Mouse (Mus musculus): ENCODE data around the gene Grcc10.
A peak's percentile ranks its signal among the peaks of the same experiment; 100 is the strongest.

Grcc10 gene

DNA sequence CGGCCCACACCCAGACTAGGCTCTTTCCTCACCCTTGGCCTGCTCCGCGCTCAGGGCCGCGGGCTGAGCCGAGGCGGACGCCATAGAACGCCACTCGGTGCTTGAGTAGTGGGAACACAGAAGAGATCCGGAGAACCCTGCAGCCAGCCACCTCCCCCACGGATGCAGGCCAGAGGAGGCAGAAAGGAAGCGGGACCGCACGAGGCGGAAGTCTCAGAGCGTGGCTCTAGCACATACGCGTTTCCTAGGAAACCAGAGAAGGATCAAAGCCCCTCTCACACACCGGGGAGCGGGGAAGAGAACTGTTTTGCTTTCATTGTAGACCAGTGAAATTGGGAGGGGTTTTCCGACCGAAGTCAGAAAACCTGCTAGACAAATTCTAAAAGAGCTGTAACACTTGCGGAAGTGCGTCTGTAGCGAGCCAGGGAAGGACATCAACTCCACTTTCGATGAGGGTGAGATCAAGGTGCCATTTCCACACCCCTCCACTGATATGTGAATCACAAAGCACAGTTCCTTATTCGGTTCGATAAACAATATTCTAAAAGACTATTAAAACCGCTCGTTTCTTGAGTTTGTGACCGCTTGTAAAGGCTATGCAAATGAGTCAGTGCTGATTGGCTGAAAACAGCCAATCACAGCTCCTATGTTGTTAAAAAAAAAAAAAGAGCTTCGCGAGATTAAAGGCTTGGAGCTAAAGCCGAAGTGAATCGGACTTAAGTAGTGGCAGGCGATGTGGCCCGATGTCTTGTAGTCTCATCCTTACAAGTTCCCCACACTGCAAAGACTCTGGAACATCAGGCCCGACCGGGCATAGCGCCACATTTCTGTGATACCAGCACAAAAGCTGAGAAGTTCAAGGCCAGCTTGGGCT is at the start of gene Grcc10:
Gene Grcc10 (minus strand): TSS at position 487 of the 874 bp plus-strand sequence.
- peak; percentile 77 to 78 for DNase-seq (ENCODE audit: low spot score in 2 of 2)

- DNase-seq (ENCODE audit: low spot score in 2 of 2) = no peak
Observed at GRCm38 (mm10) chr6:124790121-124790520, 48.9 kb upstream of the Grcc10 start.

- DNase-seq (ENCODE audit: low spot score in 2 of 2) = no peak
Observed at GRCm38 (mm10) chr6:124789519-124789918, 48.3 kb upstream of the Grcc10 start.

- no peak for DNase-seq (ENCODE audit: low spot score in 2 of 2)
Observed at GRCm38 (mm10) chr6:124787722-124788121, 46.5 kb upstream of the Grcc10 start.

DNA sequence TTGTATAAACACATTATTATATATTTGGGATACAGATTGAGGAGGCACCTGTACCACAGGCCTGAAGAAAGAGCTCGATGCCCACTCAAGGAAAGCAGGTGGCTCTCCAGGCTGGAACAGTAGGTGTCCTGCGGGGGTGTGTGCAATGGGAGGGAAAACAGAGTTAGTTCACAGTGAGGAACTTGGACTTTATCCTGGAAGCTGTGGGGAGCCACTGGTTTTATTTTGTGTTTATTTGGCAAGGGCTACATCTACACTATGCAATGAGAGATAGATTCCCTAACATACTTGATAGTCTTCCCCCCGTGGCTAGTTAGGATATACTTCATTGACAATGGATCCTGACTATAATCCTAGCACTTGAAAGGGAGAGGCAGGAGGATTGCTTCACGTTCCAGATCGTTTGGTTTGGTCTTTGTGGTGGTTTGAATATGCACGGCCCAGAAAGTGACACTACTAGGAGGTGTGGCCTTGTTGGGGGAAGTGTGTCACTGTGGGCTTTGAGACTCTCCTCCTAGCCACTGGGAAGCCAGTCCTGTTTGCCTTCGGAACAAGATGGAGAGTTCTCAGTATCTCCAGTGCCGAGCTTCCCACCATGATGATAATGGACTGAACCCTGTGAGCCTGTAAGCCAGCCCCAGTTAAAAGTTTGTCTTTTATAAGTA is 45.7 kb upstream of the Grcc10 start:
- DNase-seq (ENCODE audit: low spot score in 2 of 2) = no peak

DNA sequence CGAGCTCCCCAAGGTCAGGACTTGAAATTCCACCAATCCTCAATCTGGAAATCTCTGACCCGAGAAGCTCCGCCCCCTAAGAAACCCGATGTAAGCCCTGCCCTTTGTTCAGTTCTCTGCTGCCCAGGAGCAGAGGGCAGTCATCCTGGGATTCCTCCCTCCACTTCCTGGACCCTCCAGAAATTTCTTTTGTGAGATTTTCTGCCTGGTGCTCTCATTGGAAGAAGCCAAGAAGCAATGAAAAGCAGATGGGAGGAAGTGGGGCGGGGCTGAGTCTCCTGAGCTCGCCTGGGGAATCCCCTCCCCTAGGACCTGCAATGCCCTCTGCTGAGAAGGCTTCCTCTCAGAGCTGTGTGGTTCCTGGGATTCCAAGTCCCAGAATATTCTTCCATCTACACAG is 41.3 kb upstream of the Grcc10 start:
- DNase-seq (ENCODE audit: low spot score in 2 of 2) = no peak

GRCm38 (mm10) chr6:124780917-124781316 is 39.7 kb upstream of the Grcc10 start:
- DNase-seq (ENCODE audit: low spot score in 2 of 2) = no peak

DNA sequence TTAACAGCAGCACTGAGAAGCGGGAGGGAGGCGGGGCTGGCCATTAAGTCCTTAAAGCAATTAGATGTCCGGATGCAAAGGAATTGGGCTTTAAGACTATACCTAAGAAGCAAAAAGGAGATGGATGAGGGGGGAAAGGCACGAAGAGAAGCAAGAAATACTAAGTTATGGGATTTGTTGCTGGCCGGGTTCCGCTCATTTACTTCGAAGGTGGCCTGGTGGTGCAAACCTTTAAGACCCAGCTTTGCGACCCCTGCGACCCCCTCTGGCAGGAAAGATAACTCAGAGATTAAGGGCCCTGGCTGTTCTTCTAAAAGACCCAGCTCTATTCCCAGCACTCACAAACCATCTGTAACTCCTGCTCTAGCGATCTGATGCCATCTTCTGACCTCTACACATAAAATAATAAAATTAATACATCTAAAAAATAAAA is 38.8 kb upstream of the Grcc10 start:
- DNase-seq (ENCODE audit: low spot score in 2 of 2) = no peak

DNA sequence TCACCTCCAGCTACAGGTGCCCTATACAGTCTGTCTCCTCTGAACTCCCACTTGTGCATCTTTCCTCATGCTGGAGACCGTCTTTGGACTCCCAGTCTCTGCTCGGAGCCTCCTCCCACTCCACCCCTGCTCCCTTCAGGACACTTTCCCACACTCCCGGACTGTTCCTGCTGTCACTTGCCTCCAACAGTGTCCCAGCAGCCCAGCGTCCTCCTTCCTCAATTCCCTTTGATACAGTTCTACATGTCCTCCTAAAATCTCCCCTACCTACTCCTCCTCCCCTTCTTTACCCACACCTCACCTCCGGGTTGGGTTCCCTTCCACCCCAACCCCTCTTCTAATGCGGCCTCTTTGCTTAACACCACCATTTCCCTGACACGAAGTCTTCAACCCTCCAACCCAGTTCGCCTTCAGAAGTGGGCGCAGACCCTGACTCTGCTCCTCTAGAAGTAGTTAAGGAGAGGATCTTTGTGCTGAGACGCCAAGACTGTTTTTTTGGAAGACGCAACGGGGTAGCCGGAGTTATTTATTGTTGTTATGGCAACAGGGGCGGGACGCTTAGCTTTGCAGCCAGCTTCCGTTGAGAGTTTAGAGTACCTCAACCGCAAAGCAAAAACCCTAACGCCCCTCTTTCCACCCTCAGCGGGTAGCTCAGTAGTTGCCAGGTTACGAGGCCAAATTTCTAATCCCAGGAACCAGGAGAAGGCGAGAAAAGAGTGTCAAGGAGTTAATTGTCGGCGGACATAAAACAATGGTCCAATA is 38.2 kb upstream of the Grcc10 start, which contains the start of gene Lrrc23:
Gene Lrrc23 (minus strand): TSS at position 506 of the 762 bp plus-strand sequence.
- no peak for DNase-seq (ENCODE audit: low spot score in 2 of 2)

GRCm38 (mm10) chr6:124770511-124770910 is 29.3 kb upstream of the Grcc10 start:
- no peak for DNase-seq (ENCODE audit: low spot score in 2 of 2)

DNA sequence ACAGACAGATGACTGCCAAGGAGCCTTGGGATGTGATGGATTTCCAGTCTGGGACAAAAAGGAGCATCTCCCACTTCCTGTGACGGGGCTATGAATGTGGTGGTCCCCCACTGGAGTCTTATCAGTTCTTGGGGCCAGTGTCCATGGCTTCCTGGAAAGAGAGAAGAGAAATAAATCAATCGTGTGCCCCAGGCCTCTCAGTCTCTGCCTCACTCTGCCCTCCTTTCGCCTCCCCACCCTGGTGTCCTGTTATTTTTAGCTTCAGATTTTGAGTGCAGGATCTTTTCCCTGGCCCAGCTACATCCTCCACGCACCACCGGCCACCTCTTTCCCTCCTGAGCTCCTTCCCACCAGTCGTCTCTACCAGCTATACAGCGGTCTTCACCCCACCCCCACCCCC is 28.8 kb upstream of the Grcc10 start:
- DNase-seq (ENCODE audit: low spot score in 2 of 2) = no peak

DNA sequence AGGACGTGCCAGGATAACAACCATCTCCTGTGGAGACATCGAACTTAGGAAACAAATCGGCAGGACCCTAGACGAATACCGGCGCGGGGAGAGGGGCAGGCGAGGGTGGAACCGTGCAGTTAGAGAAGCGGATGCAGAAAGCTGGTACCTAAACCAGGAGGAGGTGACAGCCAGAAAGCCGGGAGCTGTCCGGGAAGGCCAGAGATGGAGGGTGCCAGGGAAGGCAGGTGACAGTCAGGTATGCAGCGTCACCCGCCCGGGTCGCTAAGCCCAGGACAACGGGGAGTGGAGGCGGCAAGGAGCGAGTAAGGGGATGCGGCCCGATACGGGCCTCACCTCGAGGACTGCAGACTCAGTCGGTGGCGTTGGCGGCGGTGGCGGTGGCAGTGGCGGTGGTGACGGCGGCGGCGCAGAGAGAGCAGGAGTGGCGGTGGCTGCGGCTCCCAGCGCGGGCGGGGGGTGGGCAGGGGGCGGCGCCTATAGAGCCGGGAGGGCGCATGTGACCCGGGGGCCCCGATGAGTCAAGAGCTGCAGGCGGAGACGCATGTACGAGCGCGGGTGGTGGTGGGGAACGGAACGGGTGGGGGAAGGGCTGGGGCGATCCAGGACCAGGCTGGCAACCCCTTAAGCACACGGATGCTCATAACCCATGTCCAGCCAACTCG is 28.1 kb upstream of the Grcc10 start, which contains the start of gene Eno2:
Gene Eno2 (minus strand): TSS at position 573 of the 665 bp plus-strand sequence.
- peak in 1 of 2 experiments; percentile 58 for DNase-seq (ENCODE audit: low spot score in 2 of 2)

- no peak for DNase-seq (ENCODE audit: low spot score in 2 of 2)
Observed at GRCm38 (mm10) chr6:124768704-124769044, 27.5 kb upstream of the Grcc10 start.

GRCm38 (mm10) chr6:124767920-124768703 is 26.9 kb upstream of the Grcc10 start:
- no peak for DNase-seq (ENCODE audit: low spot score in 2 of 2)

GRCm38 (mm10) chr6:124767536-124767919 is 26.4 kb upstream of the Grcc10 start:
- DNase-seq (ENCODE audit: low spot score in 2 of 2) = no peak

DNA sequence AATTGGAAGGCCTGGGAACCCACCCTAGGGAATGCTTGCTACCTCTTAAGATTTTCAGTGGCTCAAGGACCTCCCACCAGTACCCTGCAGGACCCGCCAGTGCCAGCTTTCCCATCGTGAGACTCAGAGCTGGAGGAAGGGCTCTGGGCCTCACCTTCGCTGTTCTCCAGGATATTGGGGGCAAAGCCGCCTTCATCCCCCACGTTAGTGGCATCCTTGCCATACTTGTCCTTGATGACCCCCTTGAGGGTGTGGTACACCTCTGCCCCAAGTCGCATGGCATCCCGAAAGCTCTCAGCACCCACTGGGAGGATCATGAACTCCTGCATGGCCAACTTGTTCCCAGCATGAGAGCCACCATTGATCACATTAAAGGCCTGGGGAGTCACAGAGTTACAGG is 24.8 kb upstream of the Grcc10 start:
- no peak for DNase-seq (ENCODE audit: low spot score in 2 of 2)

DNA sequence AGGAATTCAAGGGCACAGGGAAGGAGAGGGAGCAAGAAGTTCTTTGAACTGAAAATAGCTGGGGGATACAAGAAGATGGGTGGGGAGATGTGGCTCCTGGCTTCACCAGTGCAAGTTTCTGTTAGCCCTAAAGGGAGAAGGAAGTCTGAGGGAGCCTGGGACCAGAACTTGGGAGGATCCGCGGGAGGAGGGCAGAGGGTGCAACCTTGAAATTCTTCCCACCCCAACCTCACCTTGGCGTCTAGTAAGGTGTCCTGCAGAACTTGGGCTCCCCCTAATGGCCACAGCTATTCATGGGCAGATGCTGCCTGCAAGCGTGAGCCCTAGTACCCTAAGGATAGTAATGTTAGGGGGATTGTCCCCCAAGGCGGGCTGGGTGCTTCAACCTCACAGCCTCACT is 18.1 kb upstream of the Grcc10 start:
- peak; percentile 71 to 81 for DNase-seq (ENCODE audit: low spot score in 2 of 2)

DNA sequence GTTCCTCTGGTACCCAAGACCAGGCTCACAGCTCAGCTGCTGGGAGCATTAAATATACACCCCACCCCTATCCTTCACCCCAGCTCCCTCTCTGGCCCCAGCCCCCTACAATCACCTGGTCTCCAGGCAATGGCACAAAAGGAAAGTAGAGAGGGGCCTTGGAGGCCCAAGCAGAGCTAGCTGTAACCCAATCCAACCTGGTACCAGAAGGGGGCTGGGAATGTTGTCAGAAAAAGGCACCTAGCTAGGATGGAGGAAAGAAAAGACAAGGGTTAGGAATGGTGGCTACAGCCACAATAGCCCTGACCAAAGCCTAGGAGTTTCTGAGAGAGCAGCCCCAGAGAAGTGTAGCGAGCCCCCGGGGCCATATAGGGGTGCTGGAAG is 17.7 kb upstream of the Grcc10 start:
- no peak for DNase-seq (ENCODE audit: low spot score in 2 of 2)

- DNase-seq (ENCODE audit: low spot score in 2 of 2) = no peak
Observed at GRCm38 (mm10) chr6:124757909-124758848, 17.0 kb upstream of the Grcc10 start.

Data from frontal cortex, postnatal 25 days (tissue).